Mouse (Mus musculus): ENCODE measurements around the gene Smc1b. TPM values are rescaled to one million over a fixed set of nuclear protein-coding genes. Genes with fewer than 3 reads are reported as not detected.

The Smc1b gene
- not detected for total RNA-seq (2018; cell fraction: chromatin; rRNA removed)
- 1 to 10 TPM in 2 of 26 experiments, under 1 TPM in 11, not detected in 13; 0.03 to 1.5 (median 0.55) TPM for total RNA-seq (2018; cell fraction: cytosol; rRNA removed)
- 1 to 10 TPM in 2 of 26 experiments, under 1 TPM in 4, not detected in 20; 0.12 to 2.1 (median 0.17) TPM for total RNA-seq (2018; cell fraction: nucleus; rRNA removed)
- not detected in 3 replicates for polyA plus RNA-seq (2018)

GRCm38 (mm10) chr15:85131275-85132192, at the start of gene Smc1b, which contains the start of gene Ribc2:
Gene Smc1b, minus strand, starts transcription at chr15:85131964.
Gene Ribc2, plus strand, starts transcription at chr15:85132078.
- Histone ChIP-seq H3K27ac (no peak within 1 kb of the TSS), H3K79me2 (ENCODE audit: inconsistent target) (no peaks in the 10 kb centered on the region), H3K36me3 (ENCODE audit: inconsistent target) (no peaks in the 10 kb centered on the region), H3K4me3 (ENCODE audit: inconsistent target) (no peak within 1 kb of the TSS)
- WGBS (ENCODE audit: missing documents) = 37% methylated on average over 56 of the region's 58 CpGs

GRCm38 (mm10) chr15:85180368-85180767, 48.6 kb upstream of the Smc1b start:
- H3K27ac ChIP-seq = no peak overlapping the region
- no peaks in the 10 kb centered on the region for H3K79me2 ChIP-seq (ENCODE audit: inconsistent target)
- no peak overlapping the region for H3K4me3 ChIP-seq (ENCODE audit: inconsistent target)
- no peaks in the 10 kb centered on the region for H3K36me3 ChIP-seq (ENCODE audit: inconsistent target)

GRCm38 (mm10) chr15:85179528-85180180, 47.9 kb upstream of the Smc1b start:
- H3K4me3 ChIP-seq (ENCODE audit: inconsistent target) = no peak overlapping the region
- no peak overlapping the region for H3K27ac ChIP-seq
- H3K79me2 ChIP-seq (ENCODE audit: inconsistent target) = no peaks in the 10 kb centered on the region
- WGBS (ENCODE audit: missing documents) = 84% methylated on average over 7 of the region's 7 CpGs
- no peaks in the 10 kb centered on the region for H3K36me3 ChIP-seq (ENCODE audit: inconsistent target)

- H3K79me2 ChIP-seq (ENCODE audit: inconsistent target) = no peaks in the 10 kb centered on the region
- no peaks in the 10 kb centered on the region for H3K36me3 ChIP-seq (ENCODE audit: inconsistent target)
- no peak overlapping the region for H3K4me3 ChIP-seq (ENCODE audit: inconsistent target)
- no peak overlapping the region for H3K27ac ChIP-seq
- WGBS (ENCODE audit: missing documents) = 87% methylated on average over 6 of the region's 6 CpGs
Measured at GRCm38 (mm10) chr15:85178172-85178571, 46.4 kb upstream of the Smc1b start.

- 85% methylated on average over 4 of the region's 8 CpGs for WGBS (ENCODE audit: missing documents)
- Histone ChIP-seq H3K4me3 (ENCODE audit: inconsistent target) (no peak overlapping the region), H3K27ac (no peak overlapping the region)
Measured at GRCm38 (mm10) chr15:85177576-85177975, 45.8 kb upstream of the Smc1b start.

GRCm38 (mm10) chr15:85174060-85174459, 42.3 kb upstream of the Smc1b start:
- Histone ChIP-seq H3K36me3 (ENCODE audit: inconsistent target) (no peaks in the 10 kb centered on the region), H3K27ac (no peak overlapping the region), H3K4me3 (ENCODE audit: inconsistent target) (no peak overlapping the region), H3K79me2 (ENCODE audit: inconsistent target) (no peaks in the 10 kb centered on the region)
- 90% methylated on average over 10 of the region's 10 CpGs for WGBS (ENCODE audit: missing documents)

More at GRCm38 (mm10) chr15:85177576-85177975, 45.8 kb upstream of the Smc1b start:
- Histone ChIP-seq H3K36me3 (ENCODE audit: inconsistent target) (no peaks in the 10 kb centered on the region), H3K79me2 (ENCODE audit: inconsistent target) (no peaks in the 10 kb centered on the region)

- WGBS (ENCODE audit: missing documents) = 87% methylated on average over 4 of the region's 8 CpGs
- H3K36me3 ChIP-seq (ENCODE audit: inconsistent target) = no peaks in the 10 kb centered on the region
- no peak overlapping the region for H3K4me3 ChIP-seq (ENCODE audit: inconsistent target)
Measured at GRCm38 (mm10) chr15:85173425-85173824, 41.7 kb upstream of the Smc1b start.

GRCm38 (mm10) chr15:85172054-85172453, 40.3 kb upstream of the Smc1b start:
- Histone ChIP-seq H3K79me2 (ENCODE audit: inconsistent target) (no peaks in the 10 kb centered on the region), H3K4me3 (ENCODE audit: inconsistent target) (no peak overlapping the region), H3K36me3 (ENCODE audit: inconsistent target) (no peaks in the 10 kb centered on the region), H3K27ac (no peak overlapping the region)
- WGBS (ENCODE audit: missing documents) = 81% methylated on average over 2 of the region's 2 CpGs

More at GRCm38 (mm10) chr15:85173425-85173824, 41.7 kb upstream of the Smc1b start:
- Histone ChIP-seq H3K79me2 (ENCODE audit: inconsistent target) (no peaks in the 10 kb centered on the region), H3K27ac (no peak overlapping the region)

- Histone ChIP-seq H3K79me2 (ENCODE audit: inconsistent target) (no peaks in the 10 kb centered on the region), H3K36me3 (ENCODE audit: inconsistent target) (no peaks in the 10 kb centered on the region), H3K27ac (no peak overlapping the region), H3K4me3 (ENCODE audit: inconsistent target) (no peak overlapping the region)
- WGBS (ENCODE audit: missing documents) = 88% methylated on average over 11 of the region's 12 CpGs
Measured at GRCm38 (mm10) chr15:85167086-85167679, 35.4 kb upstream of the Smc1b start.

GRCm38 (mm10) chr15:85166433-85166933, 34.7 kb upstream of the Smc1b start:
- WGBS (ENCODE audit: missing documents) = 27% methylated on average over 11 of the region's 11 CpGs
- Histone ChIP-seq H3K4me3 (ENCODE audit: inconsistent target) (no peak overlapping the region), H3K27ac (no peak overlapping the region), H3K79me2 (ENCODE audit: inconsistent target) (no peaks in the 10 kb centered on the region), H3K36me3 (ENCODE audit: inconsistent target) (no peaks in the 10 kb centered on the region)

GRCm38 (mm10) chr15:85162693-85163663, 31.2 kb upstream of the Smc1b start:
- Histone ChIP-seq H3K4me3 (ENCODE audit: inconsistent target) (no peak overlapping the region), H3K79me2 (ENCODE audit: inconsistent target) (no peaks in the 10 kb centered on the region), H3K36me3 (ENCODE audit: inconsistent target) (no peaks in the 10 kb centered on the region), H3K27ac (no peak overlapping the region)
- WGBS (ENCODE audit: missing documents) = 63% methylated on average over 20 of the region's 21 CpGs

GRCm38 (mm10) chr15:85161416-85161815, 29.7 kb upstream of the Smc1b start:
- Histone ChIP-seq H3K79me2 (ENCODE audit: inconsistent target) (no peaks in the 10 kb centered on the region), H3K36me3 (ENCODE audit: inconsistent target) (no peaks in the 10 kb centered on the region), H3K27ac (no peak overlapping the region), H3K4me3 (ENCODE audit: inconsistent target) (no peak overlapping the region)

- whole genome bisulfite sequencing (ENCODE audit: missing documents) = 72% methylated on average over 4 of the region's 4 CpGs
Measured at GRCm38 (mm10) chr15:85156198-85156597, 24.4 kb upstream of the Smc1b start.

More at GRCm38 (mm10) chr15:85156198-85156597, 24.4 kb upstream of the Smc1b start:
- Histone ChIP-seq H3K27ac (no peak overlapping the region), H3K36me3 (ENCODE audit: inconsistent target) (no peaks in the 10 kb centered on the region), H3K4me3 (ENCODE audit: inconsistent target) (no peak overlapping the region), H3K79me2 (ENCODE audit: inconsistent target) (no peaks in the 10 kb centered on the region)
